Mouse (Mus musculus) heart, embryonic 14.5 days (tissue): ENCODE results near the gene Rcan1. TPM values are rescaled to one million over a fixed set of nuclear protein-coding genes. Genes with fewer than 3 reads are reported as not detected.

Source experiments
- ATAC-seq: fragments of 200-750 bp; cut with Nextera tagmentation; 2 replicates; pipeline ENCODE4 v1.8.0; 2017; ENCODE audit warnings: low read depth, moderate TSS enrichment; ENCODE audit not compliant: insufficient number of reproducible peaks, insufficient read depth, low FRiP score
- H3K27ac ChIP-seq, 2 experiments: fragments of 200-500 bp in 1 of 2; fragments of 300-500 bp in 1 of 2; sonication (generic) in 1 of 2; replicated peaks in 1 of 2; 2 replicates each; pipeline ENCODE4 v1.5.1; 2012 to 2014; ENCODE audit warnings: low read depth in 2 of 2, low read length in 2 of 2, control low read depth in 1 of 2, mild to moderate bottlenecking in 1 of 2, mixed read lengths in 1 of 2; ENCODE audit not compliant: control insufficient read depth in 1 of 2, insufficient read depth in 1 of 2
- H3K27me3 ChIP-seq: fragments of 300-500 bp; sonication (generic); 2 replicates; pipeline ENCODE4 v1.6.1; 2014; ENCODE audit warnings: mild to moderate bottlenecking, low read length, control low read depth; ENCODE audit not compliant: control insufficient read depth, insufficient read depth
- H3K36me3 ChIP-seq: fragments of 300-500 bp; sonication (generic); 2 replicates; pipeline ENCODE4 v1.6.1; 2014; ENCODE audit warnings: mild to moderate bottlenecking, control low read depth, low read length, mixed read lengths; ENCODE audit not compliant: control insufficient read depth, insufficient read depth
- H3K4me1 ChIP-seq, 2 experiments: fragments of 200-500 bp in 1 of 2; fragments of 300-500 bp in 1 of 2; sonication (generic) in 1 of 2; 2 replicates each; pipeline ENCODE4 v1.6.1; 2012 to 2014; ENCODE audit warnings: low read length in 2 of 2, control low read depth in 1 of 2, mixed read lengths in 1 of 2; ENCODE audit not compliant: control insufficient read depth in 2 of 2, insufficient read depth in 2 of 2
- H3K4me2 ChIP-seq: fragments of 300-500 bp; sonication (generic); 2 replicates; pipeline ENCODE4 v1.6.1; 2014; ENCODE audit warnings: mild to moderate bottlenecking, low read length
- H3K4me3 ChIP-seq, 2 experiments: fragments of 200-500 bp in 1 of 2; fragments of 300-500 bp in 1 of 2; sonication (generic) in 1 of 2; 2 replicates each; pipeline ENCODE4 v1.5.1; 2012 to 2014; ENCODE audit warnings: low read length in 2 of 2, mild to moderate bottlenecking in 2 of 2, control low read depth in 1 of 2, low read depth in 1 of 2, moderate library complexity in 1 of 2; ENCODE audit not compliant: control insufficient read depth in 1 of 2, insufficient read depth in 1 of 2
- H3K9ac ChIP-seq: fragments of 300-500 bp; sonication (generic); 2 replicates; pipeline ENCODE4 v1.6.1; 2014; ENCODE audit warnings: mild to moderate bottlenecking, low read length
- H3K9me3 ChIP-seq: fragments of 300-500 bp; sonication (generic); 2 replicates; pipeline ENCODE4 v1.6.1; 2016; ENCODE audit warnings: low read length, control low read depth; ENCODE audit not compliant: control insufficient read depth
- WGBS: fragments of 180-500 bp; shearing (Covaris S2); extraction: QIAGEN DNeasy Blood & Tissue Kit; methylation state at CpG from one replicate; pipeline ENCODE4 v1.1.7; 2014; 5-methylcytosine and 5-hydroxymethylcytosine counted together
- polyA plus RNA-seq: library from polyadenylated mRNA; unstranded; fragments of >200 nt; fragmentation: Nextera tagmentation; extraction: Ambion mirVana; gene quantifications from 2 replicates; pipeline ENCODE4 v1.2.1, GENCODE M21; 2014

Rcan1 gene
- polyA plus RNA-seq, 1 experiment from 2014 or later: 105 TPM

- ATAC-seq: no peak
- Histone ChIP-seq H3K4me1 (peaks cover 2 to 6% of the 10 kb centered on the region in 2 experiments; a peak in 3 of 4 replicates), H3K4me2 (no peak overlapping the region), H3K9me3 (no peaks in the 10 kb centered on the region), H3K9ac (no peak overlapping the region), H3K27ac (no peak overlapping the region), H3K36me3 (no peaks in the 10 kb centered on the region), H3K27me3 (0 out of 2 replicates have a peak, but pooled peaks cover 3% of the 10 kb centered on the region), H3K4me3 (no peak overlapping the region)
- WGBS: 88% methylated on average over 5 of the region's 5 CpGs
These were observed 17.8 kb upstream of the Rcan1 start for GRCm38 (mm10) chr16:92488456-92488855.

GRCm38 (mm10) chr16:92487489-92487888, 16.8 kb upstream of the Rcan1 start:
- H3K27ac ChIP-seq: no peak overlapping the region
- no peak overlapping the region for H3K9ac ChIP-seq
- no peak overlapping the region for H3K4me2 ChIP-seq
- no peak overlapping the region for H3K4me3 ChIP-seq
- no peaks in the 10 kb centered on the region for H3K9me3 ChIP-seq
- H3K4me1 ChIP-seq: peaks cover 2 to 5% of the 10 kb centered on the region in 2 experiments; a peak in 3 of 4 replicates
- ATAC-seq: no peak
- 52% methylated on average over 4 of the region's 4 CpGs for WGBS
- no peaks in the 10 kb centered on the region for H3K36me3 ChIP-seq
- 0 out of 2 replicates have a peak, but pooled peaks cover 3% of the 10 kb centered on the region for H3K27me3 ChIP-seq

- WGBS: 68% methylated on average over 6 of the region's 6 CpGs
- H3K36me3 ChIP-seq: no peaks in the 10 kb centered on the region
- H3K27ac ChIP-seq: no peak overlapping the region
- 0 out of 2 replicates have a peak, but pooled peaks cover 3% of the 10 kb centered on the region for H3K27me3 ChIP-seq
- no peak overlapping the region for H3K4me2 ChIP-seq
- no peak overlapping the region for H3K4me3 ChIP-seq
- ATAC-seq: no peak
- no peak overlapping the region for H3K9ac ChIP-seq
- peaks cover 0 to under 1% of the 10 kb centered on the region in 2 experiments; a peak in 2 of 4 replicates for H3K4me1 ChIP-seq
- no peaks in the 10 kb centered on the region for H3K9me3 ChIP-seq
These were observed 16.4 kb upstream of the Rcan1 start for GRCm38 (mm10) chr16:92487086-92487485.

GRCm38 (mm10) chr16:92485436-92485835, 14.8 kb upstream of the Rcan1 start, which contains the start of gene Clic6:
Gene Clic6, plus strand, starts transcription at chr16:92485736.
- Histone ChIP-seq H3K27ac (no peak within 1 kb of the TSS), H3K36me3 (no peaks in the 10 kb centered on the region), H3K9ac (no peak within 1 kb of the TSS), H3K4me1 (no peaks in the 10 kb centered on the region), H3K4me2 (no peak within 1 kb of the TSS), H3K27me3 (0 out of 2 replicates have a peak, but pooled peaks cover 3% of the 10 kb centered on the region), H3K4me3 (no peak within 1 kb of the TSS), H3K9me3 (no peaks in the 10 kb centered on the region)
- 87% methylated on average over 5 of the region's 5 CpGs for WGBS
- ATAC-seq: no peak

DNA sequence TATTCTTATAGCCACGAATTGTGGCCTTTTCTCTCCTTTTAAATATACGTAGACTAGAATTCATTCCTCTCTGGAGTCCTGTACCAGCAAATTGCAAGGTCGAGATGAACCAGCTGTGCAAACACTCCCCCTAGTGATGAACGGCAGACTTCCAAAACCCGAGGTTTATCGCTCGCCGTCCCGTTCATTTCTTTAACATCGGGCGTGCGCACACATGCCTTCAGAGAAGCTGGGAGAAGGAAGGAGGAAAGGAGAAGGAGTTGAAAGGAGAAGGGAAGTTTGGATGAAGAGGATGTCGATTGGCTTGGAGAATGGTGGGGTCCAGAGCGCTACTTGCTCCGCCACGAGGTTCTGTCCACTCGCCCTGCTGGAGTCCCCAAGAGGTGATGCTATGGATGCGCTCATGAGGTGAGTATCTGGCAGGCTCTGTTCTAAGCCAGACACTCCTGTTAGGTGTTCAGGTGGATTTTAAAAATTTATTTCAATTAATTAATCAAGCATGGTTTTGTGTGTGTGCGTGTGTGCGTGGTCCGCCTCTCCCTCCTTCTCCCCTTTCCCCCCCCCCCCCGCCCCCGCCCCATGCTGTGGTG, 8.0 kb upstream of the Rcan1 start:
- H3K4me3 ChIP-seq: peak overlapping the region; percentile 4 to 30; a peak in 3 of 4 replicates
- H3K36me3 ChIP-seq: no peaks in the 10 kb centered on the region
- H3K4me1 ChIP-seq: peaks cover 2 to 7% of the 10 kb centered on the region in 2 experiments; a peak in 2 of 4 replicates
- H3K9ac ChIP-seq: peak overlapping the region; percentile 57
- peak overlapping the region; percentile 62 for H3K4me2 ChIP-seq
- 16% methylated on average over 22 of the region's 23 CpGs for WGBS
- H3K9me3 ChIP-seq: no peaks in the 10 kb centered on the region
- H3K27ac ChIP-seq: no peak overlapping the region
- peaks cover 13% of the 10 kb centered on the region for H3K27me3 ChIP-seq
- ATAC-seq: no peak

- Histone ChIP-seq H3K36me3 (no peaks in the 10 kb centered on the region), H3K4me2 (peak overlapping the region; percentile 53), H3K4me1 (peaks cover 2 to 7% of the 10 kb centered on the region in 2 experiments; a peak in 2 of 4 replicates), H3K9me3 (no peaks in the 10 kb centered on the region), H3K9ac (no peak overlapping the region; the same call in 1 of the 2 replicates), H3K27ac (peak overlapping the region in 1 of 2 experiments; percentile 41; a peak in 2 of 4 replicates), H3K27me3 (peaks cover 13% of the 10 kb centered on the region), H3K4me3 (peak overlapping the region in 1 of 2 experiments; percentile 18; a peak in 2 of 4 replicates)
- peak; percentile 69; the same call in 1 of the 2 replicates for ATAC-seq
- 30% methylated on average over 25 of the region's 25 CpGs for WGBS
These were observed 4.6 kb upstream of the Rcan1 start for GRCm38 (mm10) chr16:92475093-92475860.

DNA sequence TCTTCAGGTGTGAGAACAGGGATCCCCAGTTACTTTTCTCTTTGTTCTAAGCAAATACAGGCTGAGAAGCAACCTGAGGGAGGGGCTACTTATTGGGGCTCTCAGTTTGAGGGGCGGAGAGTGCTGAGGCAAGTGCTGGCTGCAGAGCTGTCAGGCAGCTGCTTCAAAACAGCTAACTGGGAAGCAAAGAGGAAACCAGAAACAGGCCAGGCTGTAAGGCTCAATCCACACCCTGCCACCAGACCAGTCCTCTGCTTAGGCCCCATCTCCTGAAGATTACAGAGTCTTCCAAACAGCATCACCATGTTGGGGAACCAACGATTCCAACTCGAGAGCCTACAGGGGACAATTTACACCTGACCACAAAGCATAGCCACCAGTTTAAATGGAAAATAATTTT, 2.2 kb upstream of the Rcan1 start:
- ATAC-seq: no peak
- 53% methylated on average over 3 of the region's 3 CpGs for WGBS

More for the DNA sequence above, 2.2 kb upstream of the Rcan1 start:
- Histone ChIP-seq H3K9me3 (no peaks in the 10 kb centered on the region), H3K36me3 (no peaks in the 10 kb centered on the region), H3K9ac (no peak overlapping the region), H3K27ac (no peak overlapping the region), H3K4me3 (no peak overlapping the region), H3K27me3 (no peaks in the 10 kb centered on the region), H3K4me2 (no peak overlapping the region), H3K4me1 (peaks cover 2 to 7% of the 10 kb centered on the region in 2 experiments; a peak in 2 of 4 replicates)
